Mouse (Mus musculus) MEL (cell line): Measurements from ENCODE around the gene Ecsit. TPM values are rescaled to one million over a fixed set of nuclear protein-coding genes. Genes with fewer than 3 reads are reported as not detected.

Experiments used
- DNase-seq: peaks from one replicate; pipeline ENCODE4 v3.0.0; 2011; ENCODE audit warnings: low read depth, low spot score
- H3K27ac ChIP-seq: 2 replicates; pipeline ENCODE4 v1.5.1; 2012; ENCODE audit warnings: low read depth, mild to moderate bottlenecking, control low read depth, low read length, moderate library complexity; ENCODE audit not compliant: control insufficient read depth
- H3K27me3 ChIP-seq, 2 experiments: fragments of 150-350 bp in 1 of 2; sonication (generic) in 1 of 2; 2 replicates each; pipeline ENCODE4 v1.6.1; 2012; ENCODE audit warnings: low read length in 2 of 2, mild to moderate bottlenecking in 2 of 2, improper control_type of control experiment in 1 of 2, moderate library complexity in 1 of 2; ENCODE audit not compliant: insufficient read depth in 2 of 2, control insufficient read depth in 1 of 2
- H3K36me3 ChIP-seq, 2 experiments: 2 replicates each; pipeline ENCODE4 v1.6.1; 2012 to 2014; ENCODE audit warnings: low read length in 2 of 2, improper control_type of control experiment in 1 of 2, inconsistent platforms in 1 of 2, mild to moderate bottlenecking in 1 of 2; ENCODE audit not compliant: insufficient read depth in 2 of 2, control insufficient read depth in 1 of 2
- H3K4me1 ChIP-seq, 2 experiments: fragments of 150-350 bp in 1 of 2; sonication (generic) in 1 of 2; 2 replicates each; pipeline ENCODE4 v1.6.1; 2012; ENCODE audit warnings: low read length in 2 of 2, improper control_type of control experiment in 1 of 2, mild to moderate bottlenecking in 1 of 2; ENCODE audit not compliant: insufficient read depth in 2 of 2, control insufficient read depth in 1 of 2
- H3K4me3 ChIP-seq, 2 experiments: fragments of 150-350 bp in 1 of 2; sonication (generic) in 1 of 2; 2 replicates each; pipeline ENCODE4 v1.5.1; 2012; ENCODE audit warnings: low read depth in 2 of 2, low read length in 2 of 2, mild to moderate bottlenecking in 2 of 2, moderate library complexity in 2 of 2, control low read depth in 1 of 2, improper control_type of control experiment in 1 of 2; ENCODE audit not compliant: control insufficient read depth in 1 of 2, insufficient read depth in 1 of 2
- H3K79me2 ChIP-seq: 2 replicates; pipeline ENCODE4 v1.6.1; 2012; ENCODE audit warnings: mild to moderate bottlenecking, low read length, moderate library complexity; ENCODE audit not compliant: control insufficient read depth, poor library complexity, insufficient read depth
- H3K9ac ChIP-seq: 2 replicates; pipeline ENCODE4 v1.6.1; 2012; ENCODE audit warnings: low read depth, mild to moderate bottlenecking, control low read depth, low read length, moderate library complexity; ENCODE audit not compliant: control insufficient read depth, poor library complexity, severe bottlenecking
- H3K9me3 ChIP-seq: fragments of 150-350 bp; sonication (generic); replicated peaks from 2 replicates; pipeline ENCODE4 v1.6.1; 2012; ENCODE audit warnings: mild to moderate bottlenecking, low read length, improper control_type of control experiment, moderate library complexity; ENCODE audit not compliant: insufficient read depth
- BHLHE40 ChIP-seq: IDR thresholded peaks from 2 replicates; pipeline ENCODE4 v1.6.1; 2012; ENCODE audit warnings: low read depth, mild to moderate bottlenecking, inconsistent platforms, low read length, improper control_type of control experiment, borderline replicate concordance
- CHD1 ChIP-seq: IDR thresholded peaks from 2 replicates; pipeline ENCODE4 v1.6.1; 2012; ENCODE audit warnings: low read depth, mild to moderate bottlenecking, inconsistent platforms, low read length, improper control_type of control experiment
- CHD2 ChIP-seq: IDR thresholded peaks from 2 replicates; pipeline ENCODE4 v1.6.1; 2011; ENCODE audit warnings: low read length, improper control_type of control experiment
- EP300 ChIP-seq, 2 experiments: IDR thresholded peaks; 2 replicates each; pipeline ENCODE4 v1.6.1; 2011; ENCODE audit warnings: improper control_type of control experiment in 2 of 2, low read length in 2 of 2, low read depth in 1 of 2, mild to moderate bottlenecking in 1 of 2
- ETS1 ChIP-seq: IDR thresholded peaks from 2 replicates; pipeline ENCODE4 v1.6.1; 2012; ENCODE audit warnings: low read depth, mild to moderate bottlenecking, inconsistent platforms, low read length, improper control_type of control experiment, moderate library complexity
- GABPA ChIP-seq: IDR thresholded peaks from 2 replicates; pipeline ENCODE4 v1.6.1; 2012; ENCODE audit warnings: low read depth, mild to moderate bottlenecking, inconsistent platforms, low read length, improper control_type of control experiment, moderate library complexity
- GATA1 ChIP-seq: IDR thresholded peaks from 2 replicates; pipeline ENCODE4 v1.6.1; 2011; ENCODE audit warnings: low read depth, low read length, improper control_type of control experiment
- HCFC1 ChIP-seq: IDR thresholded peaks from 2 replicates; pipeline ENCODE4 v1.6.1; 2012; ENCODE audit warnings: low read depth, mild to moderate bottlenecking, inconsistent platforms, low read length, improper control_type of control experiment, moderate library complexity
- JUND ChIP-seq: IDR thresholded peaks from 2 replicates; pipeline ENCODE4 v1.6.1; 2011; ENCODE audit warnings: low read depth, mild to moderate bottlenecking, improper control_type of control experiment, low read length
- MAFK ChIP-seq: IDR thresholded peaks from 2 replicates; pipeline ENCODE4 v1.6.1; 2011; ENCODE audit warnings: low read depth, mild to moderate bottlenecking, low read length, improper control_type of control experiment, borderline replicate concordance
- MAX ChIP-seq: IDR thresholded peaks from 2 replicates; pipeline ENCODE4 v1.6.1; 2011; ENCODE audit warnings: low read length, improper control_type of control experiment
- MAZ ChIP-seq: IDR thresholded peaks from 2 replicates; pipeline ENCODE4 v1.6.1; 2012; ENCODE audit warnings: low read depth, mild to moderate bottlenecking, inconsistent platforms, low read length, improper control_type of control experiment
- MXI1 ChIP-seq: IDR thresholded peaks from 2 replicates; pipeline ENCODE4 v1.6.1; 2011; ENCODE audit warnings: mild to moderate bottlenecking, low read depth, low read length, improper control_type of control experiment
- MYB ChIP-seq: IDR thresholded peaks from 2 replicates; pipeline ENCODE4 v1.6.1; 2011; ENCODE audit warnings: mild to moderate bottlenecking, low read depth, low read length, improper control_type of control experiment
- MYC ChIP-seq: IDR thresholded peaks from 2 replicates; pipeline ENCODE4 v1.6.1; 2011; ENCODE audit warnings: low read depth, mild to moderate bottlenecking, low read length, improper control_type of control experiment, moderate library complexity
- NELFE ChIP-seq: IDR thresholded peaks from 2 replicates; pipeline ENCODE4 v1.6.1; 2011; ENCODE audit warnings: low read depth, low read length, improper control_type of control experiment
- POLR2A ChIP-seq, 2 experiments: IDR thresholded peaks; 2 replicates each; pipeline ENCODE4 v1.6.1; 2011 to 2012; ENCODE audit warnings: low read length in 2 of 2, mild to moderate bottlenecking in 2 of 2, control low read depth in 1 of 2, improper control_type of control experiment in 1 of 2, low read depth in 1 of 2, moderate library complexity in 1 of 2; ENCODE audit not compliant: control insufficient read depth in 1 of 2, insufficient read depth in 1 of 2, poor library complexity in 1 of 2
- POLR2AphosphoS2 ChIP-seq: IDR thresholded peaks from 2 replicates; pipeline ENCODE4 v1.6.1; 2011; ENCODE audit warnings: low read length, improper control_type of control experiment
- RAD21 ChIP-seq: IDR thresholded peaks from 2 replicates; pipeline ENCODE4 v1.6.1; 2011; ENCODE audit warnings: mild to moderate bottlenecking, low read depth, low read length, improper control_type of control experiment
- SMC3 ChIP-seq: IDR thresholded peaks from 2 replicates; pipeline ENCODE4 v1.6.1; 2011; ENCODE audit warnings: low read depth, low read length, improper control_type of control experiment
- TAL1 ChIP-seq: IDR thresholded peaks from 2 replicates; pipeline ENCODE4 v1.6.1; 2012; ENCODE audit warnings: mild to moderate bottlenecking, inconsistent platforms, low read length, moderate library complexity, mixed read lengths
- TBP ChIP-seq: IDR thresholded peaks from 2 replicates; pipeline ENCODE4 v1.8.0; 2011; ENCODE audit warnings: low read depth, low read length, improper control_type of control experiment
- UBTF ChIP-seq: IDR thresholded peaks from 2 replicates; pipeline ENCODE4 v1.6.1; 2012; ENCODE audit warnings: low read depth, mild to moderate bottlenecking, inconsistent platforms, low read length, improper control_type of control experiment, moderate library complexity, borderline replicate concordance; ENCODE audit not compliant: insufficient read depth
- USF1 ChIP-seq: IDR thresholded peaks from 2 replicates; pipeline ENCODE4 v1.6.1; 2014; ENCODE audit warnings: low read depth, mild to moderate bottlenecking, inconsistent platforms, low read length, improper control_type of control experiment, moderate library complexity
- USF2 ChIP-seq, 2 experiments: IDR thresholded peaks; 2 replicates each; pipeline ENCODE4 v1.6.1; 2011 to 2012; ENCODE audit warnings: improper control_type of control experiment in 2 of 2, low read length in 2 of 2, borderline replicate concordance in 1 of 2, inconsistent platforms in 1 of 2, low read depth in 1 of 2, mild to moderate bottlenecking in 1 of 2; ENCODE audit not compliant: insufficient read depth in 1 of 2
- ZNF384 ChIP-seq: IDR thresholded peaks from 2 replicates; pipeline ENCODE4 v1.6.1; 2012; ENCODE audit warnings: low read depth, mild to moderate bottlenecking, inconsistent platforms, low read length, improper control_type of control experiment
- polyA plus RNA-seq, 2 experiments: library from polyadenylated mRNA; stranded (reverse) in 1 of 2; unstranded in 1 of 2; fragments of >175 nt in 1 of 2; fragments of >200 nt in 1 of 2; gene quantifications; 2 replicates each; pipeline versions ENCODE4 v1.2.1 to v1.2.4; 2012; ENCODE audit warnings: low replicate concordance in 2 of 2, low read depth in 1 of 2; ENCODE audit not compliant: insufficient read length in 2 of 2, insufficient read depth in 1 of 2, missing spikeins in 1 of 2
- total RNA-seq: library from RNA; depleted of rRNA; stranded (reverse); fragments of 300-350 nt; gene quantifications from 2 replicates; pipeline ENCODE4 v1.2.3, GENCODE M21; 2012

Ecsit gene
- total and polyA plus RNA-seq, 3 experiments, result 87.6 to 211 (median 183) TPM

GRCm38 (mm10) chr9:22121545-22121944 is 36.3 kb upstream of the Ecsit start (continued):
- no peak for TF ChIP-seq CHD1
- peak; percentile 81 for TF ChIP-seq MXI1
- no peak; the same call in 1 of the 2 replicates for TF ChIP-seq GABPA
- no peak for TF ChIP-seq RAD21
- 0 out of 2 replicates have a peak, but pooled peaks have one; percentile 38 for TF ChIP-seq JUND
- no peak for TF ChIP-seq SMC3
- no peak for TF ChIP-seq POLR2AphosphoS2
- TF ChIP-seq CHD2, result no peak; the same call in 1 of the 2 replicates
- TF ChIP-seq TBP, result no peak
- peak; percentile 69; the same call in 1 of the 2 replicates for TF ChIP-seq MYC
- TF ChIP-seq TAL1, result peak; percentile 88
- TF ChIP-seq BHLHE40, result peak; percentile 89
- TF ChIP-seq MAX, result no peak
- no peak for TF ChIP-seq UBTF

- H3K9me3 ChIP-seq, result no peaks in the 10 kb centered on the region
- H3K36me3 ChIP-seq, result peaks cover 0 to 35% of the 10 kb centered on the region in 2 experiments; a peak in 2 of 4 replicates
- DNase-seq, result peak; percentile 76
- peaks cover 13% of the 10 kb centered on the region for H3K79me2 ChIP-seq
- no peak overlapping the region for H3K4me3 ChIP-seq
- no peak overlapping the region for H3K9ac ChIP-seq
- peaks cover 20 to 53% of the 10 kb centered on the region in 2 experiments for H3K4me1 ChIP-seq
- TF ChIP-seq USF1 (peak; percentile 62; the same call in 1 of the 2 replicates), MXI1 (peak; percentile 18; the same call in 1 of the 2 replicates), POLR2A (IDR thresholded peaks at IDR 0.05; ENCODE audit: control insufficient read depth in 1 of 2, insufficient read depth in 1 of 2, low read depth in 1 of 2, low read length in 2 of 2, poor library complexity in 1 of 2) (no peak), MAX (peak; percentile 49), MYC (peak; percentile 39; the same call in 1 of the 2 replicates)
- H3K27ac ChIP-seq, result no peak overlapping the region
- H3K27me3 ChIP-seq, result no peaks in the 10 kb centered on the region
Measured at GRCm38 (mm10) chr9:22119543-22119942, 34.3 kb upstream of the Ecsit start.

- no peaks in the 10 kb centered on the region for H3K9me3 ChIP-seq
- peaks cover 16 to 46% of the 10 kb centered on the region in 2 experiments for H3K4me1 ChIP-seq
- DNase-seq, result peak; percentile 97
- H3K9ac ChIP-seq, result peak overlapping the region; percentile 60
- H3K27ac ChIP-seq, result no peak overlapping the region
- peak overlapping the region; percentile 62 to 70 for H3K4me3 ChIP-seq
- H3K36me3 ChIP-seq, result peaks cover 0 to 30% of the 10 kb centered on the region in 2 experiments; a peak in 3 of 4 replicates
- H3K79me2 ChIP-seq, result peaks cover 13% of the 10 kb centered on the region
- H3K27me3 ChIP-seq, result no peaks in the 10 kb centered on the region
- TF ChIP-seq NELFE (no peak), ZNF384 (no peak), MAFK (no peak), USF2 (IDR thresholded peaks at IDR 0.05; ENCODE audit: borderline replicate concordance in 1 of 2, insufficient read depth in 1 of 2, low read depth in 1 of 2, low read length in 2 of 2) (no peak), TAL1 (no peak), CHD2 (no peak), POLR2AphosphoS2 (no peak), MYB (no peak), ETS1 (no peak), MYC (peak; percentile 94), MAX (no peak; the same call in 1 of the 2 replicates), MXI1 (peak; percentile 67; the same call in 1 of the 2 replicates), GATA1 (no peak), HCFC1 (0 out of 2 replicates have a peak, but pooled peaks have one; percentile 59), CHD1 (0 out of 2 replicates have a peak, but pooled peaks have one; percentile 66), MAZ (no peak), SMC3 (peak; percentile 80), EP300 (IDR thresholded peaks at IDR 0.05; ENCODE audit: low read depth in 1 of 2, low read length in 2 of 2) (no peak)
Measured at GRCm38 (mm10) chr9:22117754-22118456, 32.7 kb upstream of the Ecsit start.
